Mouse (Mus musculus) stomach, postnatal 0 days (tissue): ENCODE measurements around the gene Pelp1.

Experiments used
- CTCF ChIP-seq: IDR thresholded peaks from 2 replicates; pipeline ENCODE4 v1.5.1; 2016; ENCODE audit warnings: antibody characterized with exemption, low read depth, mild to moderate bottlenecking, moderate library complexity
- EP300 ChIP-seq: optimal IDR thresholded peaks from 2 replicates; pipeline ENCODE3; 2016; ENCODE audit warnings: antibody characterized with exemption

DNA sequence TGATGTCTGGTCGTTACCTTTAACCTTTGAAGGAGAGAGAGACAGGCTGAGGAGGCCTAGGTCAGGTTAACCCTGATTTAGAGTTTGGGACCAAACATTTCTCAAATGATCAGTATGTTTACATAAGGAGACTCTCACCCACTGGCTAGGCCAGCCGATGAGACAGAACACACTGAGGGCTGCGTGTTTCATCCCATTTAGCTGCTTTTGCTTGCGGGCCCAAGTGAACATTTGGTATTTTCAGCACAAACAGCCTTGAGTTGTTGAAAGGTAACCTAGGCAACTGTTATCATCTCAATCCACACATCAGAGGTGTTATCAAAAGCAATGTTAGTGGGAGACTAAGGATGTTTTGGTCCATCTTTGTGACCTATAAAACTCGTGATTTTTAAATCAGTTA is 9.7 kb upstream of the Pelp1 start:
- no peak for TF ChIP-seq CTCF
- no peak for TF ChIP-seq EP300
